Mouse (Mus musculus) layer of hippocampus, postnatal 25 days (tissue): ENCODE measurements around the gene Top3a. TPM values are rescaled to one million over a fixed set of nuclear protein-coding genes. Genes with fewer than 3 reads are reported as not detected.
"Not testable (repeated sequence)": the region's sequence is repeated elsewhere in the genome, so short reads cannot be mapped to it uniquely, and the experiment has no call there.

ENCODE experiments used
- DNase-seq, 2 experiments: peaks; one replicate each; pipeline ENCODE4 v3.0.0; 2022; ENCODE audit warnings: mixed read lengths in 2 of 2, low spot score in 1 of 2; ENCODE audit errors: extremely low spot score in 1 of 2
- total RNA-seq, 2 experiments: library from RNA; stranded (reverse); gene quantifications; 2 replicates each; pipeline ENCODE4 v1.2.3; 2021

Gene Top3a
- 1 to 10 TPM; 5.0 to 6.2 TPM for total RNA-seq

- DNase-seq = peak; percentile 72 to 74
Observed at GRCm38 (mm10) chr11:60776829-60777740, at the start of gene Top3a, which contains the start of gene Smcr8. Top3a (minus strand) TSS chr11:60777365. Smcr8 (plus strand) TSS chr11:60777524.

DNA sequence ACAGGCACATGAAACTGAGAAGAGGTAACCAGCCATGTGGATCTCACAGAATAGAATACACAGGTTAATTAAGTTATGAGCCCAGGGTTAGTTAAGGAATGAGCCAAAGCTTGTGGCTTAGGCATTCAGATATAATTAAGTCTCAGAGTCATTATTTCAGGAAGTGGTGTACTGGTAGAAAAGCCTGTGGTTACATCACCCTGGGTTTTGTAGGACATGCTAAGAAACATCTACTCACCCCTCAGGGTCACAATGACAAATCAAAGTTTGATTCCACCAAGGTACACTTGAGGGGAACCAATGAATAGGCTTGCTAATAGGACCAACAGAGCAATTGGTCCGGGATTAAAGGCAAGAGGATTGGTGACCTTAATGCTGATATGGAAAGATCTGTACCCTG is 49.5 kb upstream of the Top3a start:
- no peak for DNase-seq

DNA sequence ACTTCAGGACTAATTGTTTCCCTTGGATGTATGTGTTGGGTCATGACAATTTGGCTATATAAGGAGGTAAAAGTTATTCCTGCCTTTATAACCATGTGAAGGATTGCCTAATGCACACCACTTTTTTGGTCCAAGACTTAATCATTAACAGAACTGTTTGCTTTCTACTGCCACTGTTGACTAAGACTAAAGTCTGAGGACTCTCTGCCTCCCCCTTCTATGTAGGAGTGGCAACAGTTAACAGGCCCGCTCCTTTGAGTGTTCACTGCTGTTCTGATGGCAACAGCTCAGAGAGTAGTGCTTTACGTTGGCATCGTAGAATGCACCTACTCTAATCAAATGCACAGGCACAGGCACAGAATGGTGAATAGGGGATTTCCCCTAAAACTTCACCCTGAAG is 48.0 kb upstream of the Top3a start:
- no peak for DNase-seq

GRCm38 (mm10) chr11:60823771-60824170 is 46.6 kb upstream of the Top3a start:
- DNase-seq = no peak

DNA sequence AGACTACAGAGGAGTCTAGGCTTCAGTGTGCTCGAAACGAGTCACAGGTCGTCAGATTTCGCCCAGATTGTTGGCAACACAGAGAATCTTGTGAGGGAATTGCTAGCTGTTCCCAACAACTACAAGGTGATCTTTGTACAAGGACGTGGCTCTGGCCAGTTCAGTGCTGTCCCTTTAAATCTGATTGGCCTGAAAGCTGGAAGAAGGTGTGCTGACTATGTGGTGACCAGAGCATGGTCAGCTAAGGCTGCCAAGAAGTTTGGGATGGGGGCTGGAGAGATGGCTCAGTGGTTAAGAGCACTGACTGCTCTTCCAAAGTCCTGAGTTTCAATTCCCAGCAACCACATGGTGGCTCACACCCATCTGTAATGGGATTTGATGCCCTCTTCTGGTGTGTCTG is 39.2 kb upstream of the Top3a start:
- DNase-seq = no peak

- DNase-seq = not testable (repeated sequence)
Observed at GRCm38 (mm10) chr11:60811618-60812017, 34.5 kb upstream of the Top3a start, which contains the start of gene Shmt1. Shmt1 (minus strand) TSS chr11:60811718.

DNA sequence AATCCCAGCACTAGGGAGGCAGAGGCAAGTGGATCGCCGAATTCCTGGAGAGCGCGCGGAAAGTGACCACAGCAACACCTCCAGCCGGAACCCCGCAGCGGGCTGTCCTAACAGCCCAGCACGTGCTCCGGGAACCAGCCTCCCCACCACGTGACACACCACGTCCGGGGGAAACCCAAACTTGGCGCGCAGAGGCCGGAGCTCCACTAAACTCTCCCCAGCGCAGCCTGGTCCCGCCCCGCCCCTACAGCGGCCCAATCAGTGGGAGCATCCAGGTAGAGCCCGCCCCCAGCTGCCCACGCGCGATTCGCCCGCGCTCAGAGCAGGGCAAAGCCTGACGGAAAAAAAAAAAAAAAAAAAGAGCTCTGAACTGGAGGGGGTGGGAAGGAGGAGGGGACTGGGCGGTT is 33.9 kb upstream of the Top3a start:
- DNase-seq = peak; percentile 66 to 81

DNA sequence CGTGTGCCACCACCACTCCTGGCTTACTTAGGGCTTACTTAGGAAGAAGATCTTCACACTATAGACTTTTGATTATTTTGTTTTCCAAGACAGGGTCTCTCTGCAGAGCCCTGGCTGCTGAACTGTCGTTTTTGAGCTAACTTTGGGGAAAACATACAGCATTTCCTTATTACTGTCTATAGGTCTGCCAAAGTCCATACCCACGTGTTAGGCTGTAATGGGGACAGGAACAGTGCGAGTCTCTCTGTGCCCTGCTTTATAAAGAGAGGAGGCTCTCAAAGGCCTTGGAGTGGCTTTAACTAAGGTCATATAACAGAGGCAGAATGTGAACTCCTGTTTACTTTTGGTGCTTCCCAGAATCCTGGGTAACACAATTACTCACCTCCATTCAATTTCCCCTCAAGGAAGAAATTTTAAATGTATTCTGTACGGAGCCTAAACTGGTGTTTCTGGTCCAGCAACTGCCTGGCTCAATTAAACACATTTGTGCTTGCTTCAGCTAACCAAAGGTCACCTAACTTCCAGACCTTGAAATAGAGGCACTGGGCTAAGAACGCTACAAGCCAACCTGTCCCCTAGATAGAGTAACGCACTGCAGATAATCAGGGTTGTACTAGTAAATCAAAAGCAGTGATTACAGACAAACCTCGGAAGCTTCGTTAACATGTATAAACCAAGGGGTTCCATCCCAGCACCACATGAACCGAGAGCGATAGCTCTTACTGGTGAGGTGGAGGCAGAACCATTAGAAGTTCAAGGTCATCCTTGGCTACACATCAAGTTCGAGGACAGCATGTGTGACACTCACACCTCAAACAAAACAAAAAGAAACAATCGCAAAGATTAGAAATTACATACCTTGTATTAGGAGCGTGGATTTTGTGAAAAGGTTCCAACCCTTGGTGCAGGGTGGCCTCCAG is 33.1 kb upstream of the Top3a start:
- no peak for DNase-seq

- DNase-seq = no peak
Observed at GRCm38 (mm10) chr11:60809546-60809945, 32.4 kb upstream of the Top3a start.

GRCm38 (mm10) chr11:60808286-60809070 is 31.3 kb upstream of the Top3a start:
- peak in 1 of 2 experiments; percentile 35 for DNase-seq

- DNase-seq = no peak
Observed at GRCm38 (mm10) chr11:60800892-60801291, 23.7 kb upstream of the Top3a start.

GRCm38 (mm10) chr11:60799977-60800376 is 22.8 kb upstream of the Top3a start:
- DNase-seq = no peak

- no peak for DNase-seq
Observed at GRCm38 (mm10) chr11:60796342-60796741, 19.2 kb upstream of the Top3a start.

GRCm38 (mm10) chr11:60790472-60790871 is 13.3 kb upstream of the Top3a start:
- DNase-seq = no peak

DNA sequence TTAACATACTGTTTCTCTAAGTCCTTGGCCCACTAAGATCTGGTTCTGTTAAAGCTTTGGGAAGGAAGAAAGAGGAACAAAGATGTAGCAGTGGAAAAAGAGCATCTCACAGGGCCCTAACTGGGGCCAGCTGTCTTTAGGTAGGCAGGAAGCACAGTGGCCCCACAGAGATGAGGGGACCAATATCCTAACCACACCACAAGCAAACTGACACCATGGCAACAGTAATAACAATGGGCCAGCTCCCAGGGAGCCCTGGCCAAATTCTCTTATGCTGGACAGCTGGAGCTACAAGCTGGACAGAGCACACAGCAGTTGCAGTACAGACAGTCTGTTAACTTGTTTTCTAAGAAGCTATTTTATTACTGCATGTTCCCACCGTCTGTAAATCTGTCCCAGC is 10.4 kb upstream of the Top3a start:
- no peak for DNase-seq

DNA sequence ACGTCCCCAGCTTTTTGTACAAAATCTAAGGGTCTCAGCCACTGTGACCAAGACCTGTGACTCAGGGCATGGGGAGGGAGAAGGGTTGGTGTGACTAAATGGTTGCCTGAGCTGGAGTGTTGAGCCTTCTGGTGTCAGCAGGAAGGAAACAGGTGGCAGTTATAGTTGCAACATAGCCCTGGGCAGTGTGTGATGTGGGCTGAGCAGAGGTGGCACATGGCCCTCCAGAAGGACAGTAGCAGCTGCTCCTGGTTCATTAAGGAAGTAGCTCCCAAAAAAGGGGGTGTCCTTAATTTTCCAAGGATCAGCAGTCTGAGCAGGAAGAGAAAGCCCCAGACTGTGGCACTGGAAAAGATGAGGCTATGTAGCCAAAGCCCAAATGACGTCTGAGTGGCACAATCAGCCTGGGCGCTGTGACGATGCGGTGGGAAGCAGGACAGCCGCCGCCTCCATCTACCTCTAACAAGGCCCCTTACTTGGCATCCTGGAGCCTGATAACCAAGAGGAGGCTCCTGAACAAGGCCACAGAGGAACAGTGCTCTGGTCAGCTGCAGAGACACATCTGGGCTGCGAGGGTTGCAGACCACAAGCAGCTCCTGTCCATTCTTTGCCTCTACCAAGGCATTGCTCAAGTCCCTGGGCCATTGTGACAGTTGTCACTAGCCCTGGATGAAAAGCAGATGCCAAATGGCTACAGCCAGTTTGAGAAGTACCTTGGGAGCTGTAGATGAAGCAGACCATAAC is 7.2 kb upstream of the Top3a start:
- no peak for DNase-seq

DNA sequence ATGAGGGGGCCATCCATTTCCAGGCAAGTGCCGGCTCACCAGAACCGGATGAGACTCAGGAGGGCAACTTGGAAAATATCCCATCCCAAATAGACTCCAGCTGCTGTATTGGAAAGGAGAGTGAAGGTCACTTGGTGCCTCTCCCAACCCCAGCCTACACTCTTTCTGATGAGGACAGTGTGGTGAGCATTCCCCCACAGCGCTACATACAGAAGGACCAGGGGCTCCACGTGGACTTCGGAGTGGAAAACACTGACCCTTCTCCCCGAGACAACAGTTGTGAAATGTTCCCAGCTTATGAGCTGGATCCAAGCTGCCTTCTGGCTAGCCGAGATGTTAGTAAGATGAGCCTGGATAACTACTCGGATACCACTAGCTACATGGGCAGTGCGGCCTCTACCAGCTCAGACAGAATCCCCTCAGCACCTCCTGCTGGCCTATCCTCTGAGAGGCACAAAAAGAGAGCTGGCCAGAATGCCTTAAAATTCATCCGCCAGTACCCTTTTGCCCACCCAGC is 2.6 kb upstream of the Top3a start:
- no peak for DNase-seq

DNA sequence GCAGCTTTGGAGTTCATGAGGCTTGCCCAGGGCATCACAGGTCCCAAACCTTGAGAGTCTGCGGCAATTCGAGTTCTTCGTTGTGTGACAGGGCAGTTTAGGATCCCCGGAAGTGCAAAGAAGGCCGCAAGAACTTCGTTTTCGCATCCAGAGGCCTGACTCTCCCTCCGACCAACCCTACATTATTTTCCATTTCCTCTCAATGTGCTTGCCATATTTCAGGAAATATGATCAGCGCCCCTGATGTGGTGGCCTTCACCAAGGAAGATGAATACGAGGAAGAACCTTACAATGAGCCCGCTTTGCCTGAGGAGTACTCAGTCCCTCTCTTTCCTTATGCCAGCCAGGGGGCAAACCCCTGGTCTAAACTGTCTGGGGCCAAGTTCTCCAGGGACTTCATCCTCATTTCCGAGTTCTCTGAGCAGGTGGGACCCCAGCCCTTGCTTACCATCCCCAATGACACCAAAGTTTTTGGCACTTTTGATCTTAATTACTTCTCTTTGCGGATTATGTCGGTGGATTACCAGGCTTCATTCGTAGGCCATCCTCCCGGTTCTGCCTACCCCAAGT is 721 bp upstream of the Top3a start:
- no peak for DNase-seq
